Mouse (Mus musculus): ENCODE measurements around the gene Rsph14. TPM values are rescaled to one million over a fixed set of nuclear protein-coding genes. Genes with fewer than 3 reads are reported as not detected.

The Rsph14 gene
- polyA plus RNA-seq, 1 experiment from 2014 or later = 0.62 TPM

- no peak overlapping the region for H3K4me3 ChIP-seq (ENCODE audit: low read depth, low read length)
- no peaks in the 10 kb centered on the region for H3K9me3 ChIP-seq (replicated peaks; ENCODE audit: control insufficient read depth, low read length, poor library complexity, severe bottlenecking)
- no peak for ATAC-seq
- 61% methylated on average over 8 of the region's 8 CpGs for WGBS
- H3K9ac ChIP-seq (ENCODE audit: low read depth, low read length) = no peak overlapping the region
- H3K4me2 ChIP-seq (ENCODE audit: low read length) = no peak overlapping the region
- H3K27ac ChIP-seq (ENCODE audit: low read length) = no peak overlapping the region
- H3K27me3 ChIP-seq (ENCODE audit: control insufficient read depth, insufficient read depth, low read depth, low read length) = no peaks in the 10 kb centered on the region
- no peaks in the 10 kb centered on the region for H3K36me3 ChIP-seq (ENCODE audit: control insufficient read depth, insufficient read depth, low read length)
- H3K4me1 ChIP-seq (ENCODE audit: control insufficient read depth, insufficient read depth, low read length) = peaks cover 35% of the 10 kb centered on the region
Observed at GRCm38 (mm10) chr10:75058336-75058735, 25.9 kb upstream of the Rsph14 start.

- no peaks in the 10 kb centered on the region for H3K27me3 ChIP-seq (ENCODE audit: control insufficient read depth, insufficient read depth, low read depth, low read length)
- H3K36me3 ChIP-seq (ENCODE audit: control insufficient read depth, insufficient read depth, low read length) = no peaks in the 10 kb centered on the region
- H3K9ac ChIP-seq (ENCODE audit: low read depth, low read length) = no peak overlapping the region
- no peak overlapping the region for H3K4me3 ChIP-seq (ENCODE audit: low read depth, low read length)
- no peak overlapping the region; the same call in 1 of the 2 replicates for H3K4me2 ChIP-seq (ENCODE audit: low read length)
- ATAC-seq = peak; percentile 1; the same call in 1 of the 2 replicates
- WGBS = 2% methylated on average over 4 of the region's 4 CpGs
- H3K4me1 ChIP-seq (ENCODE audit: control insufficient read depth, insufficient read depth, low read length) = peaks cover 21% of the 10 kb centered on the region
- no peaks in the 10 kb centered on the region for H3K9me3 ChIP-seq (replicated peaks; ENCODE audit: control insufficient read depth, low read length, poor library complexity, severe bottlenecking)
- H3K27ac ChIP-seq (ENCODE audit: low read length) = no peak overlapping the region
Observed at GRCm38 (mm10) chr10:75056255-75056654, 23.9 kb upstream of the Rsph14 start.

GRCm38 (mm10) chr10:75055672-75056071, 23.3 kb upstream of the Rsph14 start:
- H3K9ac ChIP-seq (ENCODE audit: low read depth, low read length) = no peak overlapping the region
- H3K36me3 ChIP-seq (ENCODE audit: control insufficient read depth, insufficient read depth, low read length) = no peaks in the 10 kb centered on the region
- H3K9me3 ChIP-seq (replicated peaks; ENCODE audit: control insufficient read depth, low read length, poor library complexity, severe bottlenecking) = no peaks in the 10 kb centered on the region
- no peak overlapping the region for H3K4me2 ChIP-seq (ENCODE audit: low read length)
- no peaks in the 10 kb centered on the region for H3K27me3 ChIP-seq (ENCODE audit: control insufficient read depth, insufficient read depth, low read depth, low read length)
- WGBS = 65% methylated on average over 5 of the region's 5 CpGs
- ATAC-seq = no peak
- H3K27ac ChIP-seq (ENCODE audit: low read length) = no peak overlapping the region
- peaks cover 21% of the 10 kb centered on the region for H3K4me1 ChIP-seq (ENCODE audit: control insufficient read depth, insufficient read depth, low read length)
- H3K4me3 ChIP-seq (ENCODE audit: low read depth, low read length) = no peak overlapping the region

- no peak overlapping the region for H3K9ac ChIP-seq (ENCODE audit: low read depth, low read length)
- peaks cover 2% of the 10 kb centered on the region; the same call in 1 of the 2 replicates for H3K36me3 ChIP-seq (ENCODE audit: control insufficient read depth, insufficient read depth, low read length)
- no peak for ATAC-seq
- H3K4me1 ChIP-seq (ENCODE audit: control insufficient read depth, insufficient read depth, low read length) = peaks cover 14% of the 10 kb centered on the region
- no peak overlapping the region for H3K4me3 ChIP-seq (ENCODE audit: low read depth, low read length)
- H3K9me3 ChIP-seq (replicated peaks; ENCODE audit: control insufficient read depth, low read length, poor library complexity, severe bottlenecking) = no peaks in the 10 kb centered on the region
- no peaks in the 10 kb centered on the region for H3K27me3 ChIP-seq (ENCODE audit: control insufficient read depth, insufficient read depth, low read depth, low read length)
- H3K27ac ChIP-seq (ENCODE audit: low read length) = no peak overlapping the region
- 77% methylated on average over 6 of the region's 6 CpGs for WGBS
- H3K4me2 ChIP-seq (ENCODE audit: low read length) = no peak overlapping the region
Observed at GRCm38 (mm10) chr10:75054125-75054524, 21.7 kb upstream of the Rsph14 start.

- 93% methylated on average over 4 of the region's 4 CpGs for WGBS
- no peaks in the 10 kb centered on the region for H3K27me3 ChIP-seq (ENCODE audit: control insufficient read depth, insufficient read depth, low read depth, low read length)
Observed at GRCm38 (mm10) chr10:75053655-75054054, 21.3 kb upstream of the Rsph14 start.

GRCm38 (mm10) chr10:75052902-75053301, 20.5 kb upstream of the Rsph14 start:
- ATAC-seq = no peak
- 79% methylated on average over 8 of the region's 8 CpGs for WGBS
- Histone ChIP-seq H3K9ac (ENCODE audit: low read depth, low read length) (no peak overlapping the region), H3K4me1 (ENCODE audit: control insufficient read depth, insufficient read depth, low read length) (peaks cover 11% of the 10 kb centered on the region), H3K4me3 (ENCODE audit: low read depth, low read length) (no peak overlapping the region), H3K27me3 (ENCODE audit: control insufficient read depth, insufficient read depth, low read depth, low read length) (no peaks in the 10 kb centered on the region), H3K27ac (ENCODE audit: low read length) (no peak overlapping the region), H3K36me3 (ENCODE audit: control insufficient read depth, insufficient read depth, low read length) (peaks cover 2% of the 10 kb centered on the region; the same call in 1 of the 2 replicates), H3K9me3 (replicated peaks; ENCODE audit: control insufficient read depth, low read length, poor library complexity, severe bottlenecking) (no peaks in the 10 kb centered on the region), H3K4me2 (ENCODE audit: low read length) (no peak overlapping the region)

More at GRCm38 (mm10) chr10:75053655-75054054, 21.3 kb upstream of the Rsph14 start:
- no peak overlapping the region for H3K27ac ChIP-seq (ENCODE audit: low read length)
- no peak overlapping the region for H3K9ac ChIP-seq (ENCODE audit: low read depth, low read length)
- no peak for ATAC-seq
- peaks cover 11% of the 10 kb centered on the region for H3K4me1 ChIP-seq (ENCODE audit: control insufficient read depth, insufficient read depth, low read length)
- H3K36me3 ChIP-seq (ENCODE audit: control insufficient read depth, insufficient read depth, low read length) = peaks cover 2% of the 10 kb centered on the region; the same call in 1 of the 2 replicates
- no peak overlapping the region for H3K4me3 ChIP-seq (ENCODE audit: low read depth, low read length)
- H3K4me2 ChIP-seq (ENCODE audit: low read length) = no peak overlapping the region
- H3K9me3 ChIP-seq (replicated peaks; ENCODE audit: control insufficient read depth, low read length, poor library complexity, severe bottlenecking) = no peaks in the 10 kb centered on the region

- no peak overlapping the region for H3K9ac ChIP-seq (ENCODE audit: low read depth, low read length)
- no peak overlapping the region for H3K4me3 ChIP-seq (ENCODE audit: low read depth, low read length)
- H3K9me3 ChIP-seq (replicated peaks; ENCODE audit: control insufficient read depth, low read length, poor library complexity, severe bottlenecking) = no peaks in the 10 kb centered on the region
- peaks cover 2% of the 10 kb centered on the region; the same call in 1 of the 2 replicates for H3K36me3 ChIP-seq (ENCODE audit: control insufficient read depth, insufficient read depth, low read length)
- no peak overlapping the region for H3K27ac ChIP-seq (ENCODE audit: low read length)
- H3K4me1 ChIP-seq (ENCODE audit: control insufficient read depth, insufficient read depth, low read length) = peaks cover 10% of the 10 kb centered on the region
- no peak for ATAC-seq
- no peaks in the 10 kb centered on the region for H3K27me3 ChIP-seq (ENCODE audit: control insufficient read depth, insufficient read depth, low read depth, low read length)
- WGBS = 94% methylated on average over 21 of the region's 21 CpGs
- no peak overlapping the region for H3K4me2 ChIP-seq (ENCODE audit: low read length)
Observed at GRCm38 (mm10) chr10:75051364-75052074, 19.1 kb upstream of the Rsph14 start.

- no peaks in the 10 kb centered on the region for H3K27me3 ChIP-seq (ENCODE audit: control insufficient read depth, insufficient read depth, low read depth, low read length)
- no peaks in the 10 kb centered on the region for H3K9me3 ChIP-seq (replicated peaks; ENCODE audit: control insufficient read depth, low read length, poor library complexity, severe bottlenecking)
- no peak overlapping the region for H3K4me2 ChIP-seq (ENCODE audit: low read length)
- no peak overlapping the region for H3K9ac ChIP-seq (ENCODE audit: low read depth, low read length)
- H3K4me3 ChIP-seq (ENCODE audit: low read depth, low read length) = no peak overlapping the region
- H3K36me3 ChIP-seq (ENCODE audit: control insufficient read depth, insufficient read depth, low read length) = peaks cover 8% of the 10 kb centered on the region
- no peak for ATAC-seq
- no peaks in the 10 kb centered on the region for H3K4me1 ChIP-seq (ENCODE audit: control insufficient read depth, insufficient read depth, low read length)
- 90% methylated on average over 7 of the region's 7 CpGs for WGBS
- no peak overlapping the region for H3K27ac ChIP-seq (ENCODE audit: low read length)
Observed at GRCm38 (mm10) chr10:75048711-75049110, 16.3 kb upstream of the Rsph14 start.

GRCm38 (mm10) chr10:75045831-75046230, 13.4 kb upstream of the Rsph14 start:
- Histone ChIP-seq H3K27ac (ENCODE audit: low read length) (no peak overlapping the region), H3K36me3 (ENCODE audit: control insufficient read depth, insufficient read depth, low read length) (peaks cover 8% of the 10 kb centered on the region), H3K4me1 (ENCODE audit: control insufficient read depth, insufficient read depth, low read length) (no peaks in the 10 kb centered on the region; the same call in 1 of the 2 replicates), H3K4me2 (ENCODE audit: low read length) (no peak overlapping the region), H3K9ac (ENCODE audit: low read depth, low read length) (no peak overlapping the region), H3K9me3 (replicated peaks; ENCODE audit: control insufficient read depth, low read length, poor library complexity, severe bottlenecking) (no peaks in the 10 kb centered on the region), H3K4me3 (ENCODE audit: low read depth, low read length) (no peak overlapping the region), H3K27me3 (ENCODE audit: control insufficient read depth, insufficient read depth, low read depth, low read length) (no peaks in the 10 kb centered on the region)
- 90% methylated on average over 15 of the region's 15 CpGs for WGBS
- no peak for ATAC-seq
